Mouse (Mus musculus) limb, embryonic 11.5 days (tissue): ENCODE measurements around the gene Plxdc1. TPM values are rescaled to one million over a fixed set of nuclear protein-coding genes. Genes with fewer than 3 reads are reported as not detected.

Experiments
- ATAC-seq: fragments of 200-750 bp; cut with Nextera tagmentation; 2 replicates; pipeline ENCODE4 v1.8.0; 2017; ENCODE audit warnings: low read depth; ENCODE audit not compliant: insufficient number of reproducible peaks, low FRiP score, low TSS enrichment
- DNase-seq: peaks from one replicate; pipeline ENCODE4 v3.0.0-alpha.2; 2015; ENCODE audit warnings: low spot score
- H3K27ac ChIP-seq: fragments of 300-500 bp; sonication (generic); replicated peaks from 2 replicates; pipeline ENCODE4 v1.5.1; 2014; ENCODE audit warnings: low read depth, mild to moderate bottlenecking, low read length
- H3K27me3 ChIP-seq: fragments of 300-500 bp; sonication (generic); 2 replicates; pipeline ENCODE4 v1.6.1; 2014; ENCODE audit warnings: mild to moderate bottlenecking, low read length, mixed read lengths; ENCODE audit not compliant: control insufficient read depth, insufficient read depth
- H3K36me3 ChIP-seq: fragments of 300-500 bp; sonication (generic); 2 replicates; pipeline ENCODE4 v1.6.1; 2014; ENCODE audit warnings: mild to moderate bottlenecking, low read length, moderate library complexity, mixed read lengths; ENCODE audit not compliant: control insufficient read depth, insufficient read depth
- H3K4me1 ChIP-seq: fragments of 300-500 bp; sonication (generic); 2 replicates; pipeline ENCODE4 v1.6.1; 2014; ENCODE audit warnings: low read length, mixed read lengths; ENCODE audit not compliant: control insufficient read depth, insufficient read depth
- H3K4me2 ChIP-seq: fragments of 300-500 bp; sonication (generic); 2 replicates; pipeline ENCODE4 v1.6.1; 2014; ENCODE audit warnings: low read depth, mild to moderate bottlenecking, moderate library complexity; ENCODE audit not compliant: severe bottlenecking
- H3K4me3 ChIP-seq: fragments of 300-500 bp; sonication (generic); 2 replicates; pipeline ENCODE4 v1.5.1; 2014; ENCODE audit warnings: low read depth, low read length
- H3K9ac ChIP-seq: fragments of 300-500 bp; sonication (generic); 2 replicates; pipeline ENCODE4 v1.6.1; 2014; ENCODE audit warnings: mild to moderate bottlenecking, low read length
- H3K9me3 ChIP-seq: fragments of 300-500 bp; sonication (generic); 2 replicates; pipeline ENCODE4 v1.6.1; 2016; ENCODE audit warnings: low read length; ENCODE audit not compliant: control insufficient read depth
- WGBS: fragments of 180-500 bp; shearing (Covaris S2); extraction: QIAGEN DNeasy Blood & Tissue Kit; methylation state at CpG from one replicate; pipeline ENCODE4 v1.1.7; 2014; 5-methylcytosine and 5-hydroxymethylcytosine counted together
- polyA plus RNA-seq: library from polyadenylated mRNA; unstranded; fragments of >200 nt; fragmentation: Nextera tagmentation; extraction: Ambion mirVana; gene quantifications from 2 replicates; pipeline ENCODE4 v1.2.1, GENCODE M21; 2014

Plxdc1 gene
- polyA plus RNA-seq, 1 experiment from 2014 or later: 0.15 TPM

DNA sequence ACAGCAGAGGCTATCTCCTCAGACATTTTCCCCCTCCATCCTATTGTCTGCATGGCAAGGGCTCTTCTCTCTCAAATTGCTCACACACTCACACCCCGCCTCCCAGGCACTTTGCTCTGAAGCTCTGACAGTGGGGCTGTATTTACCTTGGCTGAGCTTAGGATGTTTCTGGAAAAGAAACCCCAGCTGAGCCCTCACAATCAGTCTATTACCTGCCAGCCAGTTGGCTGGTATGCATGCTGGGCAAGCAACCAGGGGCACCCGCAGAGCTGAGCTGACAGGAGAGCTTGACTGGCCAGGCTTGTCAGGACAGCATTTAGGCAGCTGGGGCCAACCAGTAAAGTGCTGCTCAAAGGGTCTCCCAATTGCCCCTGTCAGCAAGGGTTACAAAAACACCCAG is 19.1 kb downstream of the Plxdc1 start:
- H3K9me3 ChIP-seq: no peaks in the 10 kb centered on the region
- ATAC-seq (no peak), DNase-seq (no peak)
- no peak overlapping the region for H3K9ac ChIP-seq
- no peak overlapping the region for H3K4me2 ChIP-seq
- H3K4me3 ChIP-seq: no peak overlapping the region
- no peaks in the 10 kb centered on the region for H3K36me3 ChIP-seq
- no peak overlapping the region for H3K27ac ChIP-seq
- no peaks in the 10 kb centered on the region for H3K27me3 ChIP-seq
- 56% methylated on average over 2 of the region's 2 CpGs for WGBS
- H3K4me1 ChIP-seq: no peaks in the 10 kb centered on the region

DNA sequence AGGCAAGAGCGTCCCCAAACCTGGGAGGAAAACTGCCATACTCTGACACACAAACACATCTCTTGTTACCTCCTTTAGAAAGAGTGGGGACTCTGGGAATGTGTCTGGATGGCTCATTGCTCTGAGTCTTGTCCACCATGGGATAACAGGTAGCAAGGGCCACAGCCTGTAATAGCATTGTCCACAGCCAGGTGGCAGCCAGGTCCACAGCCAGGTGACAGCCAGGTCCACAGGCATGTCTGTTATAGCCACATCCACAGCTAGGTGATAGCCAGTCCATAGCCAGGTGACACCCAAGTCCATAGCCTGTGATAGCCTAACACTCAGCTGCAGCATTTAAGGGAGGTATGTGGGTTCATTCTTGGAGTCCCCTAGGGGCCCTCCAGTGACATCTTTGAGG is 25.3 kb downstream of the Plxdc1 start:
- no peaks in the 10 kb centered on the region for H3K9me3 ChIP-seq

DNA sequence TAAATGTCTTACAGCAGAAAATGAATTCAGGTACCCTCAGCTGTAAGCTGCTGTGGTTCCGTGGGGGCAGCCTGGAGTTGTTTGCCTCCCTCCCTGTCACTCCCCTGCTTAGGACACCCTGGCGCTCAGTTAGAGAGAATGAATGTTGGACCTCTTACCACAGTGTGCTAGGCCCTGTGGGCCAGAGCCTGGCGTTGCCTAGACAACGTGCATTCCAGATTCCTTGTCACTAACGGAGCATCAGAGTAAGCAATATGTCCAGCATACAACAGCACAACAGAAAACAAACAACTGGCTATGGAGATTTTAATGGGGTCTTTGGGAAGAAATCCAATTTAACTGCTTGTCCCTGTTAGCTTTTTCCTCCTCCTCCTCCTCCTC is 27.0 kb downstream of the Plxdc1 start:
- no peaks in the 10 kb centered on the region for H3K36me3 ChIP-seq
- no peaks in the 10 kb centered on the region for H3K9me3 ChIP-seq
- no peak overlapping the region for H3K9ac ChIP-seq
- H3K4me1 ChIP-seq: no peaks in the 10 kb centered on the region
- H3K27me3 ChIP-seq: no peaks in the 10 kb centered on the region
- no peak for ATAC-seq
- H3K27ac ChIP-seq: no peak overlapping the region
- no peak overlapping the region for H3K4me3 ChIP-seq
- 71% methylated on average over 5 of the region's 5 CpGs for WGBS
- no peak overlapping the region for H3K4me2 ChIP-seq
- DNase-seq: no peak

More for the DNA sequence above, 25.3 kb downstream of the Plxdc1 start:
- Histone ChIP-seq H3K4me1 (no peaks in the 10 kb centered on the region), H3K4me2 (no peak overlapping the region), H3K4me3 (no peak overlapping the region), H3K27me3 (no peaks in the 10 kb centered on the region), H3K9ac (no peak overlapping the region), H3K36me3 (no peaks in the 10 kb centered on the region), H3K27ac (no peak overlapping the region)
- ATAC-seq: no peak
- WGBS: 84% methylated on average over 1 of the region's 1 CpGs
- no peak for DNase-seq

DNA sequence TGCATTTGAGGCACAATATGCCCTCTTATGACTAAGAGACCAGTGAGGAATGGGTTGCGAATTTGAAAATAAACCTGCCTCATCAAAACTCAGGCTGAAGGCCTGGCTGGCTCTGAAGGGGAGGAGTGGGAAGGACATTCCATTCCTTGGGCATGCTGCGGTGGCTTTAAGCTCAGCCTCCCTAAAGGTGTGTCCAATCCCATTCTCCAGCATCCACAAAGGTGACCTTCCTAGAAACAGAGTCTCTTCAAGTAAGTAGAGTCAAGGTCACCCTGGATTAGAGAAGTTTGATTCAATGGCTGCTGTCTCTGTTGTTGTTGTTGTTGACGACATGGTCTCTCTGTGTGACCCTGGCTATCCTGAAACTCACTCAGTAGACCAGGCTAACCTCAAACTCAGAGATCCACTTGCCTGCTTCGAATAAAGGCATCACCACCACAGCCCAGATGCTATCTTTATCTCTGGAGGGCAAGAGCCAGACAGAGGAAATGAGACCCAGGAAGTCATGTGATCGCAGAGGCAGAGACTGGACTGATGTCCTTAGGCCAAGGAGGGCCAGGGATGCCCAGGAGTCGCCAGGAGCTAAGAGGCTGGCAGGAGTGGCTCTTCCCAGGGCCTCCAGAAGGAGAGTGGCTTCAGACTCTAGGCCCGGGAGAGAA is 27.5 kb downstream of the Plxdc1 start:
- Histone ChIP-seq H3K27ac (no peak overlapping the region), H3K9ac (no peak overlapping the region), H3K9me3 (no peaks in the 10 kb centered on the region), H3K4me2 (no peak overlapping the region), H3K4me3 (no peak overlapping the region), H3K36me3 (no peaks in the 10 kb centered on the region), H3K4me1 (no peaks in the 10 kb centered on the region), H3K27me3 (no peaks in the 10 kb centered on the region)
- ATAC-seq: no peak
- DNase-seq: no peak
- WGBS: 80% methylated on average over 7 of the region's 7 CpGs

DNA sequence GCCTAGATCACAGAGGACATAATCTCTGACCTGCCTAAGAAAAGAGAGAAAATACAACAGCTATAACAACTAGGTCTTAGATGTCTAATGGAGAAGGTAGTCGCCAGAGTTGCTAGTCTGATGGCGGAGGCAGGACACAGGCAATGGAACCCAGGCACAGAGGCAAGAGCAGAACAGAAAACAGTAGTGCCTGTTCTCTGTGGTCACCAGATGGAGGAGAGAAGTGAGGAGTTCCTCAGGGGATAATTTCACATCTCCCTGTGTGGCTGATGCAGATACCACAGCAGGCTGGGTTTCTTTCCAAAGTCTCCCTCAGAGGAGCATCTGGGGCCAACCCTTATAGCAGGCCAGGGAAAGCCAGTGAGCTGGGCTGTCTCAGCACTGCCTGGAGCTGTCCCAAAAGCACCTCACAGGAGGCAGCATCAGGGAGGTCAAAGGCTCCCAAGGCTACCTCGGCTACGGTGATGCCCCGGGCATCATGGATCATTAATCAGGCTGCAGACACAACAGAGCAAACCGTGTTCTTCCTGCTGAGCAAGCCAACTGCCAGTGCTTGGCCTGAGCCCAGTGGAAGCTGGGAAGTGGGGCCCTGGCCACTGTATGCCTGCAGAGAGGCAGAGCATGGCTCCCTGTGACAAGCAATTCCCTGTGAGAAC is 29.2 kb downstream of the Plxdc1 start:
- Histone ChIP-seq H3K4me3 (no peak overlapping the region), H3K4me2 (no peak overlapping the region), H3K27ac (no peak overlapping the region), H3K9me3 (no peaks in the 10 kb centered on the region), H3K27me3 (no peaks in the 10 kb centered on the region), H3K9ac (no peak overlapping the region), H3K4me1 (no peaks in the 10 kb centered on the region), H3K36me3 (no peaks in the 10 kb centered on the region)
- WGBS: 55% methylated on average over 6 of the region's 6 CpGs
- no peak for DNase-seq
- no peak for ATAC-seq

DNA sequence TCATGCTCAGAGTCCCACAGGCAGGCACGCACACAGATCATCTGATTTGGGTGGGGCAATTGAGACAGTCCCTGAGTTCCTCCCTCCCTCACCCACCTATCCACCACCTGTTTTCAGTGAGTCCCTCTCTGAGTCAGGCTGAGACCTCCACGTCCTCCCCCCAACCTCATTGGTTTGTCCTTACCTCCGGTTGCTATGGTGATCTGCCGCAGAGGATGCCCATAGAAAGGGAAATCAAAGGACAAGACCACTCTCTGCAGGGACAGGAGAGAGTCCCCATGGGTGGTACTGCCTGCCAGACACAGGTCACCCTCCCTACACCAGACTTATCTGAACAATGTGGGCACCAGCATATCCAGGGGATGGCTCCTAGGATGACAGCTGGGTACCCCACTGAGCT is 30.3 kb downstream of the Plxdc1 start:
- Histone ChIP-seq H3K9me3 (no peaks in the 10 kb centered on the region), H3K4me1 (no peaks in the 10 kb centered on the region), H3K36me3 (no peaks in the 10 kb centered on the region), H3K27me3 (no peaks in the 10 kb centered on the region), H3K9ac (no peak overlapping the region), H3K27ac (no peak overlapping the region), H3K4me3 (no peak overlapping the region), H3K4me2 (no peak overlapping the region)
- DNase-seq (no peak), ATAC-seq (no peak)
- WGBS: 62% methylated on average over 4 of the region's 4 CpGs

DNA sequence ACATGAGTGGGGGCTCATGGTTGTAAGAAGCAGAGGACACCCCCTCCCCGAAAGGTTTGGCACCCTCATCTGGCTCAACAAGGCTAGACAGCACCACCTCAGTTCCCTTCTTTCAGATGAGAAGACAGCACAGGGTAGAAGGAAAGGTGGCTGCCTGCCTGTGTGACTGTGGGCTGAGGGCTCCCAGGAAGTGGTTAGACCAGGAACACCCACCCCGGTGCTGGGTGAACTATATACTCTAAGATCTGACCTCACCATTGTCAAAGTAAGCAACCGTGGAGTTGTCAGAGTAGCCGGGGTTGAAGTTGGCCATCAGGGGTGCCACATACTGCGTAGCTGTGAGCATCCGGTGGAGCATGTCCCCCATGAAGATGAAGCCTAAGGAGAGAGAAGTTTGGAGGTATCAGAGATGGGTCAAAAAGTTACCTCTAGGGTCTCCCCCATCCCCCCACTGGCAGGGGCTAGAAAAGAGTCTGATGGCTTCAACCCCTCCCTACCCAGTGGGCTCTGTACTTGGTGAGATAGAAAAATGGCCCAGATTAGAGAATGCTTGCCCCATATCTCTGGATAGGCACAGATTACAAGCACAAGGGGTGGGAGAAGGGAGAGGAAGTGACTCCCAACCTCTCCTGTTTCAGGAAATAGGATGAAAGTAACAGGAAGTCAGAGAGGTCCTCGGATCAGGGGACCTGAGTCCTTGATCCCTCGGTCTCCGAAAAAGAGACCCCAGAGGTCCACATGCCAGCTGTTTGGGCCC is 30.9 kb downstream of the Plxdc1 start:
- WGBS: 83% methylated on average over 9 of the region's 9 CpGs
- Histone ChIP-seq H3K4me1 (no peaks in the 10 kb centered on the region), H3K9ac (no peak overlapping the region), H3K9me3 (no peaks in the 10 kb centered on the region), H3K4me2 (no peak overlapping the region), H3K27ac (no peak overlapping the region), H3K36me3 (no peaks in the 10 kb centered on the region), H3K4me3 (no peak overlapping the region), H3K27me3 (no peaks in the 10 kb centered on the region)
- DNase-seq (no peak), ATAC-seq (no peak)

DNA sequence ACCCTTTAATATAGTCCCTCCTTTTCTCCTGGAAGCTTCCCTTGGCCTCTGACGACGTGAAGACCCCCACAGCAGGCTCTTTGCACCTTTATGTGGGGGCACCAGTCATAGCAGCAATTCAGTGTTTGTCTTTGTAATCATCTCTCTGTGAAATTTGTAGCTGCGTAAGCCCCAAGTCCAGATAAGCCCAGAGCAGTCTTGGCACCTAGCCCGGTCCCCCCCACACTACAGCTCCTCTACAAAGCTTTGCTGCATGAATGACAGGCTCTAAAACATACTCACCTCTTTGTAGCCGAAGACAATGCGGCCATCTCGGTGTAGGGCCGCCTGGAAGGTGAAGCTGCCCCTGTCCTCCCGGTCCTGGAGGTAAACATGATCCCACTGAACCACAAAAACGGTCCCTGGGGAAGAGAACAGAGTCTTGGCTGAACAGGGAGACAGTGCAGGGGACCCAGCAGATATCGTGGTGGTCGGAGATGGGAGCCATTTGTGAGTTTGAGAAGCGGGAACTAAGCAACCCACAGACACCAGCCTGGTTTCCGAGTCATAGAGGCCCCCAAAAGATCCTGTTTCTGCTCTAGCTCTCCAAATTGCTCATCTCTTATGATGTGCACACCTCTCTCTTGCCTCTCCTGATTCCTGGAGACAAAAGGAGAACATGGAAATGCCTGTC is 31.6 kb downstream of the Plxdc1 start:
- H3K4me2 ChIP-seq: no peak overlapping the region
- no peaks in the 10 kb centered on the region for H3K4me1 ChIP-seq
- no peaks in the 10 kb centered on the region for H3K36me3 ChIP-seq
- WGBS: 79% methylated on average over 14 of the region's 14 CpGs
- no peaks in the 10 kb centered on the region for H3K9me3 ChIP-seq
- H3K27me3 ChIP-seq: no peaks in the 10 kb centered on the region
- no peak overlapping the region for H3K9ac ChIP-seq
- ATAC-seq: no peak
- no peak for DNase-seq
- no peak overlapping the region for H3K4me3 ChIP-seq
- H3K27ac ChIP-seq: no peak overlapping the region
